Mouse (Mus musculus) lung, adult 2 months (tissue): Measurements from ENCODE around the gene Rassf7.

Experiments
- CTCF ChIP-seq: fragments of 200-500 bp; IDR thresholded peaks from 2 replicates; pipeline ENCODE4 v1.5.1; 2011; ENCODE audit warnings: mild to moderate bottlenecking, low read length, control low read depth; ENCODE audit not compliant: insufficient read depth
- POLR2A ChIP-seq: fragments of 200-500 bp; IDR thresholded peaks from 2 replicates; pipeline ENCODE4 v1.6.1; 2011; ENCODE audit warnings: low read depth, mild to moderate bottlenecking, control low read depth, low read length, borderline replicate concordance; ENCODE audit errors: extremely low read depth

GRCm38 (mm10) chr7:141204546-141204945, 11.1 kb upstream of the Rassf7 start:
- TF ChIP-seq POLR2A: no peak
- TF ChIP-seq CTCF: no peak
